Mouse (Mus musculus) brain, embryonic 14.5 days (tissue): ENCODE measurements at regions not wholly inside any gene's neighbourhood (a gene's known extent, or its start where the extent isn't known, plus 50 kb on each side); places are given as distances from the start of the nearest gene placed in this dataset.

Experiments used
- DNase-seq: peaks from one replicate; pipeline ENCODE4 v3.0.0-alpha.2; 2011; ENCODE audit warnings: low read depth
- CTCF ChIP-seq: fragments of 200-500 bp; IDR thresholded peaks from 2 replicates; pipeline ENCODE4 v1.5.1; 2012; ENCODE audit warnings: inconsistent platforms, mild to moderate bottlenecking, moderate library complexity, borderline replicate concordance; ENCODE audit not compliant: insufficient read depth, insufficient read length; ENCODE audit errors: extremely low read depth
- POLR2A ChIP-seq: fragments of 200-500 bp; IDR thresholded peaks from 2 replicates; pipeline ENCODE4 v1.6.1; 2012; ENCODE audit warnings: mild to moderate bottlenecking, inconsistent platforms, borderline replicate concordance; ENCODE audit not compliant: poor library complexity, insufficient read depth, insufficient read length, severe bottlenecking; ENCODE audit errors: extremely low read depth

DNA sequence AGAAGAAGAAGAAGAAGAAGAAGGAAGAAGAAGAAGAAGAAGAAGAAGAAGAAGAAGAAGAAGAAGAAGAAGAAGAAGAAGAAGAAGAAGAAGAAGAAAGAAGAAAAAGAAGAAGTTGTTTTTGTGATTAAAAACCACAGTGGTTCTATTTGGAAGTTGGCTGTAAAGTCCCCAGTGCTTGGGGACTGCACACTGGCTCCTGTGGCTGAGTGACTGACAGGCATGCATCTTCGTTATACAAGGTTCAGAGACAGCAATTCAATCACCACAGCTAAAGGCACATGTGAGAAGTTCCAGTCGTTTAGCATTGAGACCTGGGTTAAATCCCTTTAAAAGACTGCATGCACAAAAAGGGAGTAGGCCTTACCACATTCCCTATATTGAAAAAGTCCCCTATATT is 93.1 kb upstream of the Arhgap28 start:
- no peak for DNase-seq
- TF ChIP-seq CTCF (no peak), POLR2A (no peak)

DNA sequence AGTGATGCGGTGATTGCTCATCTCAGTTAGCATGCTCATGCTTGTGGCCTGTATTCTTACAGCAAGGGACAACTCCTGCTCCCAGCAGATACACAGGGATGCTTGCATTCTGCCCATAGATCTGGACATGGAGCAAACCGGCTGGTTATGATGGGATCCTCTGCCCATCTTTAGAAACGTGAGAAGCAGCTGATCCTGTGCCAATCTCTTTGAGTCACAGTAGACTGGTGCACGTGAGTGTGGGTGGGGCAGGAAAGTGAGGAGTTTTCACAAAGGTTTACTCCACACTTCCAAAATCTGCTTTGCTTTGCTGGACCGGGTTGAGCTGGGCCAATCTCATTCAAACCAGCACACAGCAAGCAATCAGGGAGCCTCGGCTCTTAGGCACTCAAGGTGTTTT is 93.5 kb upstream of the Arhgap28 start:
- no peak for DNase-seq
- TF ChIP-seq CTCF (no peak), POLR2A (no peak)

DNA sequence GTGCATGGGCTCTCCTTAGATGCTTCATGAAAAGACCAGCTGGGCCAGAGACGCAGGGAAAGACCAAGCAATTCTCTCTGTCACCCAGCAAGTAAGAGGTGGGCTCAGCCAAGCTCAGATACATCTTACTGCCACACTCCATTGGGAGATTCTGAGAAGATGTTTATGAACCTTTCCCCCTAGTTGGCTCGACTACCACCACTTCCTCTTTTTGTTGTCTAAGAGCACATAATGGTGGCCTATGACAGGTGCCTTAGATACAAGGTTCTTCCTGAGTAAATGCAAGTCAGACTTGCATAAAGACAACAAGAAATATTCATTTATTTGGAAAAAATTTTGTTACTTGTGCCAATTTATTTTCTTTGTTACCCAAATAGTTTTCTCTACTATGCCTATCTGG is 96.2 kb upstream of the Arhgap28 start:
- DNase-seq: no peak
- no peak for TF ChIP-seq POLR2A
- no peak for TF ChIP-seq CTCF

DNA sequence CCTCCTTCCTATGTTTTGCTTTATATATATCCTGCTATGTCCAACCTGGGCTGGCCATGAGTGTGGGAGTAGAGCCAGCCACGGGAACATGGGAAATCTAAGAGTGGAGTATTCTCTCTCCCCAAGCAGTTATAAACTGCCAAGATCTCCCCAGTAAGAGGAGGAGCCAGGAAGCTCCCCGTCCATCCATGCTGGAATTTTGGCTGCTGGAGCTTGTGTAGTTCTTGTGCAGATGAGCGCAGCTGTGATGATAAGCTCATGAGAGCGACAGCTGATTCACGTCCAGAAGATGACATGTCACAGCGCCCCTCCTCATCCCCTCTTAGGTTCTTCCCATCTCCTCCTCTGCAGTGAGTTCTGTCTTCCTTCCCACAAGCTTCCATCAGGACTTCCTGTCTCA is 99.4 kb upstream of the Arhgap28 start:
- TF ChIP-seq POLR2A (no peak), CTCF (no peak)
- DNase-seq: no peak

DNA sequence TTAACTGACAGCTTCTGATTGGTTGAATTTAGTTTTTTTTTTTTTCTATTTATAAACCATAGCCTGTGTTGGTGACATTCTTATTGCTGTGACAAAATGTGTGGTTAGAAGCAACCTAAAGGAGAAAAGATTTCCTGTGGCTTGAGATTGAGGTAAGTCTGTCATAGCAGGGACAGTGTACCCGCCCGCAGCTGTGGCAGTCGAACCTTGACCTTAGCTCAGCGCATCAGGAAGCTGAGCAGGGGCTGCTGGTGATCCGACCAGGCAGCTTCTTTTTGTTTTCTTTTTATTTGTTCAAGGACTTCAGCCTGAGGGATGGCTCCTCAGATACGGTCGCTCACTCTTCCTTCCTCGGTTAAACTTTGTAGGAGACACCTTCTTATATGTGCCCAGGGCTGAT is 102.4 kb upstream of the Arhgap28 start:
- TF ChIP-seq POLR2A (no peak), CTCF (no peak)
- DNase-seq: no peak

DNA sequence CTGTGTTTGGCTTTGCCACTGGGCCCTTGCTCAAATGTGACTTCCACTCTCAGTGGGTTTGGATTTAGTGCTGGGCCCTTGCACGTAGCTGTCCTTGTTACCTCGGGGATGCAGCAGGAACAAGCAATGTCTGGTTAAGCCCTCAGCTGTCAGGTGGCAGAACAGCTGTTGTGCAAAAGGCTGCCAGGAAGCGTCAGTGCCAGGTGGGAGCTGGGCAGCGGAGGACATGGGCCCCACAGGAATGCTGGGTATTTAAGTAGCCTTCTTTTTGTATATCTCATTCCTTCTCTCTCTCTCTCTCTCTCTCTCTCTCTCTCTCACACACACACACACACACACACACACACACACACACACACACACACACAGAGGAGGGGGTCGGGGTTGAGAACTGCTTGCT is 104.0 kb upstream of the Arhgap28 start:
- TF ChIP-seq POLR2A: no peak
- TF ChIP-seq CTCF: no peak
- peak; percentile 32 for DNase-seq

DNA sequence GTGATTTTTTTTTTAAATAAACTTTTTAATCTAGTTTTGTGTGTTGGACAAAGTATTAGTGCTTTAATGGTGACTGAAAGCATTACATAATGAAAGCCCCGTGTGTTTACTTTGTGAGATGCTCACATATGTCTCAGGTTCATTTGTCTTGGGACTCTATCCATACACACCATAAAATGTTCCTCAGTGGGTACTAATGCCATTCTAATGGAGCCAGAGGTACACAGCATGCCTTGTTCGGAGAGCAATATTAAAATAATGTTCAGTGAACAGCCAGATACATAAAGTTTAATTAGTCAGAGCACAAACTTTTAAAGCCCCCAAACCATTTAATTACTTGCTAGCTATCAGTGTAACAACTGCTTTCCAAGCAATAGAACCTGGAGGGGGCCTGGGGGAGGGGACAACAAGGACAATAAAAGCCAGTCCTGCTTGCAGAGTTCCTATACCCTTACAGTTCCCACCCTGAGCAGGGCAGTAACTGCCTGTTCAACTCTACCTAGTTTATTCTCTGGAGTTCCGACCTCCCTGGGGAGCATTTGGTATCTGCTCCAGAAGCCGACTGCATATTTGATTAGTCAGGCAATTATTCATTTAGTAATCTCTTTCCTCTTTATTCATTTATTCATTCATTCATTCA is 108.0 kb upstream of the Arhgap28 start:
- DNase-seq: no peak
- TF ChIP-seq POLR2A (no peak), CTCF (no peak)

DNA sequence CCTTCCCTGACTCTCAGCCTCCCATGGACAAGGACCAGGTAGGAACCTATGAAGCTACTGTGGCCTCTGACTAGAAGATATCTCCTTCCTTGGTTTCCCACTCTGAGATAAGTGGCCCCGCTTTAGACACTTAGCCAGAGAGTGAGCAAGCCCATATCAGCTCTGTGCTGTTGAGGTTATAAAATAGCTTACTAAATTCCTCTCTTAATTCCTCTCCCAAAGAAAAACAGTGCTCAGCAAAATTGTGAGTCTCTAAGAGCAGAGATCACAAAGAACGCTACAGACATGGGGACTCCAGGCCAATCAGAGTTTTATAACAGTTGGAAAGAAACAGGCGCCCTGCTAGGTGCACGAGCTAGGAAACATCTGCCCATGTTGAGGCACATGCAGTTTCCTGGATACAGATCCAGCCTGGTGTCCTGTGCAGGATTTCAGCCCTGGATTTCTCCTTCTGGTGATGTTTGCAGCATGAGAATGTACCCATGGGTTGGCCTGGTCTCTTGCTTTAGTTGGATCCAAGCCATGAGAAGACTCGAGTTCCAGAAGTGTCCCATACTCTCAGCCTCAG is 108.9 kb upstream of the Arhgap28 start:
- DNase-seq: no peak
- TF ChIP-seq CTCF (no peak), POLR2A (no peak)

DNA sequence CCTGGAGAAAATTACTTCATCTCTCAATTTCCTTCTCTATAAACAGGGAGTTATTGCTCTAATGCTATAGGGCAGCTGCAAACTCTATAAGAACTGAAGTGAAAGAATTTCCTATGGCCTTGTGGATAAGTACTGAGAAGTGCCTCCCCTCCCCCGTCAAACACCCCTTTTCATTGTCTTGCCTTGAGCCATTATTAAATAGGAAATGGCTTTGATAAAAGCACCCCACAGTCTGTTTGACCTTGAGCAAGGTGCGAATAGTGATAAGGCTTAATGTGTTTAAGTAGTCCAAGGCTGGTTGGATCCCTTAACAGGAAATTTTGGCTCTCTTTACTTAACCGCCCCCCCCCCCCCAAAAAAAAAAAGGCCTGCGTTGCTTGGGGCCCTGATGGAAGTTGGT is 111.7 kb upstream of the Arhgap28 start:
- no peak for TF ChIP-seq CTCF
- no peak for TF ChIP-seq POLR2A
- DNase-seq: no peak

DNA sequence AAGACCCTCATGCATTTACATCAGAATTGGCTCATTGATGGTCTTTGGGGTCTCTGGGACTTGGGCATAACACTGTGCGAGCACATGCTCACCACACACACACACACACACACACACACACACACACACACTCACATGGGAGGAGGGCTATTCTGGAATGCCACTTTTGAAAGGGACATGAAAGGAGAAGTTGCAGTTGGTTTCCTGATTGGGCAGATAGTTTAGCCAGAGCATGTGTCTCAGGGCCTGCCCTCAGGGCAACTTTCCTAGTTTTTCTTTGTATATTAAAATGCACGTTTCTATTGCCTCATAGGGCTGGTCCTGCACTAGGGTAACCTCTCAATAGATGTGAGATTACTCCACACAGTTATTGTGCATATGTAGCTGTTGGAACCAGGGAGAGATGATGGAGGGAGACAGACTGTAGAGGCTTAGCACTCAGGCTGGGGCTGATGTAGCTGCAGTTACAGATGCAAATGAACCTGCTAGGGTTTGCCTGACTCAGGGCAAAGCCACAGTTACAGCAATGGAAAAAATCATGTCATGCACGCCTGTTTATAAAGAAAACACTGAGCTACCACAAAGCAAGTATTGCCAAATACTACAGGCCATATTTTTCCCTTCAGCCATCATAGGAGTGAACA is 115.3 kb upstream of the Arhgap28 start:
- TF ChIP-seq CTCF (no peak), POLR2A (no peak)

DNA sequence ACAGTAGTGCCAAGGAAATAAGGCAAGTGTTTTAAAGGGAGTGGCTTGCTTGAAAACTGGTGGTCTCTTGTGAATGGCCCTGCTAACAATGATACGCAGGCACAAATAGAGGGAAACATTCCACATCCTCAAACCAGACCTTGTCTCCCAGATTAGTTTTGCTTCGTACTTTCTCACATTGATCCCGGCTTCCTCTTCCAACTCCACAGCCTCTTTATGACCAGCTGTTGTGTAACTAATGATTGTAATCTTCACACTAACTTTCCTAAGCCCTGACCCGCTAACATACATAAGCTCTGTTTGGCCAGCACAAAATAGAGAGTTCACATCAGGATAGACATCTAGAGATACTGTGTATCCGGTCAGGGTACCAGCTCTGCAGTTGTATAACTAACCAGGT is 116.3 kb upstream of the Arhgap28 start:
- TF ChIP-seq CTCF (no peak), POLR2A (no peak)
- DNase-seq: no peak

More for the DNA sequence above, 115.3 kb upstream of the Arhgap28 start:
- DNase-seq: no peak

DNA sequence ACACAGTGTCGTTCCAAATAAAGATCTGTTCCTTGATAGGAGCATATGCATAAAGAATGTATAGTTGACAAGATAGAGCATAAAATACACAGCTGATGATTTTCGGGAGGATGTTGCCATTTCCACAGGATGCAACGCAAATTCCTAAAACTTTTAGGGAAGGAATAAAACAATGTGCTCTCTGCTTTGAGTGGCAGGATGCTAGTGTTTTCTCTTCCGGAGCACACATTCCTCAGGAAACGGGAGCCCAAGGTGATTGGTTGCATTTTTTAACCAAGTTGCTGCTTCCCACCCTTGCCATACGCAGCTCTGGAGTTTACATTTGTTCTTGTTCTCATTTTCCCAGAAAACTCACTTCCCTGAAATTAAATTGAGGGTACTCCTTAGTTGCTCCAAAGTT is 116.8 kb upstream of the Arhgap28 start:
- no peak for TF ChIP-seq POLR2A
- DNase-seq: no peak

DNA sequence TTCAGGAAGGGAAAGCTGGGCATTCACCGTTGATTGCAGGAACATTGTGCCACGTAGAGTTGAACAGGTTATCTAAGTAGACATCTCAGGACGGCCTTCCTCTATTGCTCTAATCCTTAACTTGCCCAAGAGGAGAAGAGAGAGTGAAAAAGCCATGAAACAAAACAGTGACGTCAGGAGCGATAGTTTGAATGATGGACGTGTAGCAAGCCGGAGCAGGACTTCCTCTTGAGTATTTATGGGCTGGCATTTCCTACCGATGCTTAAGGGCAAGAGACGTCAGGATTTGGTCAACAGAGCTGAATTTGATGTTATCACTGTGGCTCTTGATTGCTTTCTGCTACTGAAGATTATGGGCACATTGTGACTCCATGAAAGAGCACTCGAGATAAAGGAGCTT is 130.5 kb upstream of the Arhgap28 start:
- no peak for TF ChIP-seq CTCF
- no peak for TF ChIP-seq POLR2A
- no peak for DNase-seq
